Mouse (Mus musculus) spleen, adult 2 months (tissue): ENCODE measurements around the gene Olfr854. TPM values are rescaled to one million over a fixed set of nuclear protein-coding genes. Genes with fewer than 3 reads are reported as not detected.

ENCODE experiments used
- DNase-seq, 2 experiments: peaks; one replicate each; pipeline versions ENCODE4 v3.0.0 to v3.0.0-alpha.2; 2012 to 2021; ENCODE audit warnings: low spot score in 2 of 2, low read depth in 1 of 2
- H3K27ac ChIP-seq: fragments of 200-500 bp; 2 replicates; pipeline ENCODE4 v1.5.1; 2012; ENCODE audit warnings: low read length, inconsistent platforms; ENCODE audit not compliant: insufficient read depth
- H3K27me3 ChIP-seq: fragments of 200-500 bp; 2 replicates; pipeline ENCODE4 v1.6.1; 2012; ENCODE audit warnings: mild to moderate bottlenecking, moderate library complexity, low read length, inconsistent platforms; ENCODE audit not compliant: control insufficient read depth, insufficient read depth
- H3K36me3 ChIP-seq: fragments of 200-500 bp; 2 replicates; pipeline ENCODE4 v1.6.1; 2012; ENCODE audit warnings: mild to moderate bottlenecking, low read length, inconsistent platforms; ENCODE audit not compliant: control insufficient read depth, insufficient read depth
- H3K4me1 ChIP-seq: fragments of 200-500 bp; 2 replicates; pipeline ENCODE4 v1.6.1; 2011; ENCODE audit warnings: inconsistent platforms; ENCODE audit not compliant: control insufficient read depth, insufficient read depth, insufficient read length
- H3K4me3 ChIP-seq: fragments of 200-500 bp; 2 replicates; pipeline ENCODE4 v1.5.1; 2011; ENCODE audit warnings: mild to moderate bottlenecking, inconsistent platforms; ENCODE audit not compliant: insufficient read depth, insufficient read length; ENCODE audit errors: extremely low read depth
- CTCF ChIP-seq: fragments of 200-500 bp; IDR thresholded peaks from 2 replicates; pipeline ENCODE4 v1.5.1; 2011; ENCODE audit warnings: mild to moderate bottlenecking, inconsistent platforms; ENCODE audit not compliant: insufficient read depth, insufficient read length, insufficient replicate concordance; ENCODE audit errors: extremely low read depth
- POLR2A ChIP-seq: fragments of 200-500 bp; IDR thresholded peaks from 2 replicates; pipeline ENCODE4 v1.6.1; 2011; ENCODE audit warnings: low read depth, low read length, inconsistent platforms
- WGBS: fragments of 180-500 bp; shearing (Covaris S2); methylation state at CpG from one replicate; pipeline ENCODE4 v1.1.7; 2018; 5-methylcytosine and 5-hydroxymethylcytosine counted together
- polyA plus RNA-seq: library from polyadenylated mRNA; depleted of rRNA; stranded (reverse); fragments of >200 nt; gene quantifications from 2 replicates; pipeline ENCODE4 v1.2.3, GENCODE M21; 2012; rRNA removed

Olfr854 gene
- polyA plus RNA-seq: not detected in 2 replicates

DNA sequence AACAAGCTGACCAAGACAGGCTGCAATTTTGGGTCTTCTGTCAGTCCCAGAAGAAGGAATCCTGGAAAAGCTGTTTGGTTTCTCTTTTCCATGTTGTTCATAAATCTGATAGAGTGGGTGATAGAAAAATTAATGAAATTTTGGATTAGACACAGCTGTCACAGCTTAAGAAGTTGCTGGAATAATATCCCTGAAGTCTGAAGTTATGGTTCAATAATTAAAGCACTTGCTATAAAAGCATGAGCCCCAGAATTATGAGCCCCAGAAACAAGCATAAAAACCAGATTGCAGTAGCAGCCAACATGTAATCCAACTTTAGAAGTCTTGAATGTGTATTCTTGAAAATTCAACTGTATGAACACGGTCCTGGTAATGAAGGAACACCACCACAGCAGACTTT is at the start of gene Olfr854:
Olfr854 (minus strand) TSS at position 101 of the 400 bp plus-strand sequence.
- no peak for DNase-seq

DNA sequence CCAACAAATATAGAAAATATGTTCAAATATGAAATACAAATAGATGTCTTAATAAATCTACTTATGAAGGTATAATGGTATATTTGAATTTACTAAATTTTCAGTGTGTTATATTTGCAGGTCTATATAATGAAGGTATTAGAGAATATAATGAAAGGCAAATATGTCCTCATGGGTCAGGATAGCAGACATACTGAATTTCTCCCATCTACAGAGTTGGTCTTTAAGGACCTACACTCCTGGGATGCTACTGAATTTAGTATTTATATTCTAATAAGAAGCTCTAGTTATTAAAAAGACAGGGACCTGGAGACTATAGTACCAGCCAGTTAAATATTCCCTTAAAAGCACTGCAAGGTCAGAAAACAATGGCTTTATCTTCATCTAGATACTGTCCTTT is 15.1 kb upstream of the Olfr854 start, which contains the start of gene Olfr855:
Olfr855 (plus strand) TSS at position 301 of the 400 bp plus-strand sequence.
- no peak within 1 kb of the TSS for H3K4me3 ChIP-seq
- H3K4me1 ChIP-seq: no peaks in the 10 kb centered on the region
- TF ChIP-seq POLR2A (no peak), CTCF (no peak)
- H3K27me3 ChIP-seq: no peaks in the 10 kb centered on the region
- no peak within 1 kb of the TSS for H3K27ac ChIP-seq
- no peaks in the 10 kb centered on the region for H3K36me3 ChIP-seq
- DNase-seq: no peak

More for the DNA sequence above, at the start of gene Olfr854:
- no peaks in the 10 kb centered on the region for H3K27me3 ChIP-seq
- TF ChIP-seq CTCF: no peak
- no peak for TF ChIP-seq POLR2A
- H3K4me1 ChIP-seq: no peaks in the 10 kb centered on the region
- H3K27ac ChIP-seq: no peak within 1 kb of the TSS
- no peak within 1 kb of the TSS for H3K4me3 ChIP-seq
- H3K36me3 ChIP-seq: no peaks in the 10 kb centered on the region
- WGBS: 62% methylated on average over 1 of the region's 1 CpGs

DNA sequence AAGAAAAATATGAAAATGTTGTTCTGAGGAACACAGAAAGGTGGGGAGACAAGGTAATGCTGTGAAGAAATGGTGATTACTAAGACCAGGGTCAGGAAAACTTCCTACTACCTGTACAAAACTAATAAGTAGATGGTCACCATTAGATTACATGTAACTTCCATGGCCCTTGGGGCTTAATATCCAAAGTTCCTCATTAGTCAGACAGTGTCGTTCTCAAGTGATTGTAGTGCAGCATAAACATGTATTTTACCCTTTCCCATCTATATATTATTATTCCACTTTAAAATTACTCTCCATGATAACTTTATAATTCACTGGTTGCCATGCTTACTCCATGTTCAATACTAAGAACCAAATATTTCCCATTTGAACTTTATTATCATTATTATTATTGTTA is 26.2 kb downstream of the Olfr854 start, which contains the start of gene Olfr853:
Olfr853 (minus strand) TSS at position 101 of the 400 bp plus-strand sequence.
- no peak for DNase-seq
- Histone ChIP-seq H3K27me3 (no peaks in the 10 kb centered on the region), H3K36me3 (no peaks in the 10 kb centered on the region), H3K27ac (no peak within 1 kb of the TSS), H3K4me3 (no peak within 1 kb of the TSS), H3K4me1 (no peaks in the 10 kb centered on the region)
- WGBS: 91% methylated on average over 1 of the region's 1 CpGs
- no peak for TF ChIP-seq POLR2A
- TF ChIP-seq CTCF: no peak

Other genes starting within 250 kb of the Olfr854 start
- gene Olfr845, start 230.9 kb downstream of the Olfr854 start, polyA plus RNA-seq: not detected in 2 replicates
- gene Olfr846, start 203.4 kb downstream of the Olfr854 start, polyA plus RNA-seq: not detected in 2 replicates
- not detected in 2 replicates for gene Olfr847, start 188.7 kb downstream of the Olfr854 start, polyA plus RNA-seq
- gene Olfr849, start 127.1 kb downstream of the Olfr854 start, polyA plus RNA-seq: not detected in 2 replicates
- gene Olfr850, start 89.1 kb downstream of the Olfr854 start, polyA plus RNA-seq: not detected in 2 replicates
- not detected in 2 replicates for gene Olfr851, start 74.1 kb downstream of the Olfr854 start, polyA plus RNA-seq
- not detected in 2 replicates for gene Olfr853, start 26.3 kb downstream of the Olfr854 start, polyA plus RNA-seq
- not detected in 2 replicates for gene Olfr855, start 15.2 kb upstream of the Olfr854 start, polyA plus RNA-seq
- 4.9 and 5.6 TPM in 2 replicates for gene Zfp317, start 54.7 kb upstream of the Olfr854 start, polyA plus RNA-seq
- not detected in 2 replicates for gene Olfr857, start 142.1 kb upstream of the Olfr854 start, polyA plus RNA-seq
- not detected in 2 replicates for gene Olfr58, start 212.9 kb upstream of the Olfr854 start, polyA plus RNA-seq
- not detected in 2 replicates for gene Olfr859, start 237.5 kb upstream of the Olfr854 start, polyA plus RNA-seq